Mouse (Mus musculus) lung, embryonic 14.5 days (tissue): Measurements from ENCODE around the gene Tox2. TPM values are rescaled to one million over a fixed set of nuclear protein-coding genes. Genes with fewer than 3 reads are reported as not detected.

Source experiments
- ATAC-seq: fragments of 200-750 bp; cut with Nextera tagmentation; 2 replicates; pipeline ENCODE4 v1.8.0; 2017; ENCODE audit warnings: mild to moderate bottlenecking, moderate TSS enrichment, moderate library complexity; ENCODE audit not compliant: insufficient read depth
- DNase-seq: peaks from one replicate; pipeline ENCODE4 v3.0.0-alpha.2; 2015
- H3K27ac ChIP-seq: fragments of 300-500 bp; sonication (generic); 2 replicates; pipeline ENCODE4 v1.5.1; 2014; ENCODE audit warnings: low read depth, mild to moderate bottlenecking, moderate library complexity
- H3K27me3 ChIP-seq: fragments of 300-500 bp; sonication (generic); 2 replicates; pipeline ENCODE4 v1.6.1; 2014; ENCODE audit warnings: low read length, control low read depth; ENCODE audit not compliant: insufficient read depth
- H3K36me3 ChIP-seq: fragments of 300-500 bp; sonication (generic); 2 replicates; pipeline ENCODE4 v1.6.1; 2014; ENCODE audit warnings: control low read depth; ENCODE audit not compliant: insufficient read depth
- H3K4me1 ChIP-seq: fragments of 300-500 bp; sonication (generic); 2 replicates; pipeline ENCODE4 v1.6.1; 2014; ENCODE audit warnings: antibody characterized with exemption, control low read depth; ENCODE audit not compliant: insufficient read depth
- H3K4me2 ChIP-seq: fragments of 300-500 bp; sonication (generic); 2 replicates; pipeline ENCODE4 v1.6.1; 2014; ENCODE audit warnings: mild to moderate bottlenecking
- H3K4me3 ChIP-seq: fragments of 300-500 bp; sonication (generic); 2 replicates; pipeline ENCODE4 v1.5.1; 2014; ENCODE audit warnings: low read depth, low read length
- H3K9ac ChIP-seq: fragments of 300-500 bp; sonication (generic); 2 replicates; pipeline ENCODE4 v1.6.1; 2014
- H3K9me3 ChIP-seq: fragments of 300-500 bp; sonication (generic); 2 replicates; pipeline ENCODE4 v1.6.1; 2016; ENCODE audit warnings: low read depth, low read length, control low read depth
- CTCF ChIP-seq: IDR thresholded peaks from 2 replicates; pipeline ENCODE4 v1.5.1; 2016; ENCODE audit warnings: antibody characterized with exemption, low read depth
- WGBS: fragments of 180-500 bp; shearing (Covaris S2); extraction: QIAGEN DNeasy Blood & Tissue Kit; methylation state at CpG from one replicate; pipeline ENCODE4 v1.1.7; 2014; 5-methylcytosine and 5-hydroxymethylcytosine counted together
- polyA plus RNA-seq: library from polyadenylated mRNA; unstranded; fragments of >200 nt; fragmentation: Nextera tagmentation; extraction: Ambion mirVana; gene quantifications from 2 replicates; pipeline ENCODE4 v1.2.1, GENCODE M21; 2014

Gene Tox2
- polyA plus RNA-seq, 1 experiment from 2014 or later, result 4.3 TPM

DNA sequence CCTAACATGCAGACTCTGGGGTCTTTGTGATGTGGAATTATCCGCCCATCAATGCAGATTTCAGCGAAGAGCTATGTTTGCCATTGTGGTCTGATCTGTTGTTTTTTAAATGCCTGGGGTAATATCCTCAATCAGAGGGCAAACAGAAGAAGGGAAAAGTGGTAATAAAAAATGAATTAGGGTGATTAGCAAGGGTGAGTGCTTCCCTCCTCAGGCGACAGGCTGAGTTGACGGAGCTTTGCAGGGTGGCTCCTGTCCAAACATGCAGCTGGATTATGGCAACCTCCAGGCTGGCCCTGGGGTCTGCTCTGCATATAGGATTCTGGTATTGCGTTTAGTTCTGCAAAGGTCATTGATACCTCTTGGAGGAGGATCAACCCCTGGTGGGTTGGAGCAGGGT is 16.5 kb downstream of the Tox2 start:
- TF ChIP-seq CTCF, result no peak
- H3K27ac ChIP-seq, result no peak overlapping the region
- DNase-seq, result peak; percentile 41
- H3K36me3 ChIP-seq, result no peaks in the 10 kb centered on the region
- no peak for ATAC-seq
- no peak overlapping the region for H3K9ac ChIP-seq
- H3K27me3 ChIP-seq, result no peaks in the 10 kb centered on the region
- no peaks in the 10 kb centered on the region for H3K4me1 ChIP-seq
- 63% methylated on average over 5 of the region's 5 CpGs for WGBS
- H3K4me3 ChIP-seq, result no peak overlapping the region
- H3K4me2 ChIP-seq, result no peak overlapping the region
- no peaks in the 10 kb centered on the region for H3K9me3 ChIP-seq

DNA sequence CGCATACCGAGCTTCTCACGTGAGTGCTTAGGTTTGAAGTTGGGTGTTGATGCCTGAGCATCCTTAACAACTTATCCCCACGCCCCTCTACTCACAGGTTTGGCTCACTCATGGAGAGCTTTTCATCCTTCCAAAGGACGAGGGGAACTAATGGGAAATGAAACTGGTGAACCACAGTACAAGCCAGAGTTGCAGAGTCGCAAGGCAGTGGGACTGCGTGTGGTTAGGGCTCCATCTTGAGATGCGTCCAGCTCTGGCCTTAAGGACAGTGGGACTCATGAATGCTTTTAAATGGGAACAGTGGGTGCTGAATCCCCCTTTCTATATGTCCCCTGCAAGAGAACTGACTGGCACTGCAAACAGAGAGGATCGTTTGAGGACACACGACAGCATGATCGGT is 17.8 kb downstream of the Tox2 start:
- Histone ChIP-seq H3K27me3 (no peaks in the 10 kb centered on the region), H3K4me2 (no peak overlapping the region)

DNA sequence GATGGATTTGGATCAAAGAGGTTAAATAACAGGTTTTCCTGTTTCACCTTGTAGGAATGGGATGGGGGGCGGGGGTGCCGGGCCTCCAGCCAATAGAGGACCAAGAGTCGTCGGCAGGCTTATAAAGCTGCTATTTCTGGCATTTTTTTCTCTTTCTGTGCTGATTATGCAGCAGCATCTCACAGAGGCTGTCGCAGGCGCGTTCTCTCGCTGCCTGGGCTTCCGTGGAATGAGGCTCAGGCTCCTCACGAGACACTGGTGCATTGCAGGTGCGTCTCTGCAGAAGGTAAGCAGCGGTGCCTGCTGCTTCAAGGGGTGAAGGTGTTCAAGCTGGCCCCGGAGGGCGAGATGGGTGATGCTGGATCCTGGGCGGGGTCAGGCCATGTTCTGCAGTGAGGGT is 22.4 kb downstream of the Tox2 start:
- ATAC-seq, result no peak
- no peak overlapping the region for H3K4me2 ChIP-seq
- 70% methylated on average over 15 of the region's 15 CpGs for WGBS
- TF ChIP-seq CTCF, result no peak
- H3K4me1 ChIP-seq, result no peaks in the 10 kb centered on the region
- no peak for DNase-seq
- no peak overlapping the region for H3K9ac ChIP-seq
- H3K27ac ChIP-seq, result no peak overlapping the region
- no peaks in the 10 kb centered on the region for H3K36me3 ChIP-seq
- no peaks in the 10 kb centered on the region for H3K9me3 ChIP-seq
- H3K4me3 ChIP-seq, result no peak overlapping the region
- H3K27me3 ChIP-seq, result no peaks in the 10 kb centered on the region

More for the DNA sequence above, 17.8 kb downstream of the Tox2 start:
- no peak for TF ChIP-seq CTCF
- Histone ChIP-seq H3K9ac (no peak overlapping the region), H3K4me1 (no peaks in the 10 kb centered on the region), H3K4me3 (no peak overlapping the region), H3K27ac (no peak overlapping the region), H3K9me3 (no peaks in the 10 kb centered on the region), H3K36me3 (no peaks in the 10 kb centered on the region)
- DNase-seq (no peak), ATAC-seq (no peak)
- 87% methylated on average over 11 of the region's 11 CpGs for WGBS

DNA sequence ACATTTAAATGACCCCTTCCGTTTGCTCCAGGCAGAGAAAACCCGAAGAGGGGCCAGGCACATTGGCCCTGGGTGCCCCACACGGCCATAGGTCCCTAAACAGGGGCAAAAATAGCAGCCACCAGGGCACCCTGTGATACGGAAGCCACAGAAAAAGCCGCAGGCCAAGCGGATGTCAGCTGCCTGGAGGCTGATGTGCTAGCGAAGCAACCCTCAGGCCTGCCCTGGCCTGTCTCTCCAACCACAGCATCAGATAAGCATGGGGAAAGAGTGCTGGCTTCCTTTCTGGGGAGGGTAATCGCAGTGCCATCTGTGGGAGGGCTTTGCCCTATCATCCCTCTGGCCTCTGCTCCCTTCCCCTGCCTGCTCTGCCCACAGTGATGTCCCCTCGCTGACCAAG is 26.1 kb downstream of the Tox2 start:
- no peak for ATAC-seq
- 68% methylated on average over 9 of the region's 9 CpGs for WGBS
- Histone ChIP-seq H3K9ac (no peak overlapping the region), H3K4me1 (no peaks in the 10 kb centered on the region), H3K4me3 (no peak overlapping the region), H3K36me3 (no peaks in the 10 kb centered on the region), H3K4me2 (no peak overlapping the region), H3K27me3 (no peaks in the 10 kb centered on the region), H3K27ac (no peak overlapping the region), H3K9me3 (no peaks in the 10 kb centered on the region)
- no peak for TF ChIP-seq CTCF
- DNase-seq, result no peak

DNA sequence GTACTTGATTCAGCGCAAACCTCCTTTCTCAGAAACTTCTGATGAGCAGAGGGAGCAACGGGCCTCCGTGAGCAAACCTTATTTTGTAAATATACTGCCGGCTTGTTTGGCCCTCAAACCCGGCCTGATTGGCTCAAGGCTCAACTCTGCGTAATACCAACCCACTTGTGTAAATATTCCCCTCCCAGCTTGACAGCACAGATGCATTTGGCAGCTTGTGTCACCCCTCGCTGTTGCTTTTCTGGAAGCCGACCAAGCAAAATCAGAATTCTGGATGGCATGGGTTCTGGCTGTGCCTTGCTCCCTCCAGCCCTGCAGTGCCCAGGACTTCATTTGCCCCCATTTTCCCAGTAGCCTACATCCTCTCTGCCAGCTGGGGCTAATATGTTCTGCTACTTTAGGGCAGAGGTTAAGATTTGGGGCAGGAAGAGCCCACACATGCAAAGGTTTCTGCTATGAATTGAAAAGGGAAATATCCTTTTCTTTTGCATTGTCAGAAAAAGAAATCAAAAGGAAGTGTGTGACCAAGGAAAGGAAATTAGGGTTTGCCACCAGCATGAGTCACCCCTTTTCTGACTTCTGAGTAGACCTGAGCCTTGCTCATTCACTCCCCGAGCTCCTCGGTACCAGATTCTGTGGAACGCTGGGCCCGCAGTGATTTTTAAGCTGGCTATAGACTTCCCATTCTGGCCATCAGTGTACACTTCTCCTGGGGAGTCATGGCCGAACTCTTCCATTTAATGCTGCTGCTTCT is 29.0 kb downstream of the Tox2 start:
- WGBS, result 44% methylated on average over 13 of the region's 13 CpGs
- TF ChIP-seq CTCF, result no peak
- Histone ChIP-seq H3K9me3 (no peaks in the 10 kb centered on the region), H3K9ac (no peak overlapping the region), H3K4me1 (no peaks in the 10 kb centered on the region), H3K4me3 (no peak overlapping the region), H3K27me3 (no peaks in the 10 kb centered on the region), H3K36me3 (no peaks in the 10 kb centered on the region), H3K27ac (no peak overlapping the region), H3K4me2 (no peak overlapping the region)
- ATAC-seq (peak; percentile 31; the same call in 1 of the 2 replicates), DNase-seq (peak; percentile 61)

DNA sequence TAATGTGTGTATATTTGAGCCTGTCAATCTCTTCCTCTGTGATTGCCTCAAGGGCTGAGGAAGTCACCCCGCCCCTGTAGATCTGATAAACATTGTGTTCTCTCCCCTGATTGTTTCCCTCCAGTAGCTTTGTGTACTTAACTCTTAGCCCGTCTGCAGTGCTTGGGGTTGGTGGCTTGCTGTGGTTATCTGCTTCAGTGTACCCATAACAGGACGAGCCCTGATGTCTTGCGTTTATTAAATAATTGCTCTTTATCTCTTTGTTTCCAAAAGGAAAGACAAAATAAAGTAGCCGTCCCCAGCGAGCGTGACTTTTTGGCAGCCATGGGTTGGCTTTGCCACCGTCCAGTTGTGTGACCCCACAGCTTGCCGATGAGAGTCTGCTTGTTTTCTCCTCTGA is 30.7 kb downstream of the Tox2 start:
- no peak for TF ChIP-seq CTCF
- ATAC-seq (no peak), DNase-seq (no peak)
- Histone ChIP-seq H3K9ac (no peak overlapping the region), H3K4me3 (no peak overlapping the region), H3K36me3 (no peaks in the 10 kb centered on the region), H3K9me3 (no peaks in the 10 kb centered on the region), H3K4me1 (no peaks in the 10 kb centered on the region), H3K27ac (no peak overlapping the region), H3K27me3 (no peaks in the 10 kb centered on the region), H3K4me2 (no peak overlapping the region)
- WGBS, result 28% methylated on average over 9 of the region's 9 CpGs

DNA sequence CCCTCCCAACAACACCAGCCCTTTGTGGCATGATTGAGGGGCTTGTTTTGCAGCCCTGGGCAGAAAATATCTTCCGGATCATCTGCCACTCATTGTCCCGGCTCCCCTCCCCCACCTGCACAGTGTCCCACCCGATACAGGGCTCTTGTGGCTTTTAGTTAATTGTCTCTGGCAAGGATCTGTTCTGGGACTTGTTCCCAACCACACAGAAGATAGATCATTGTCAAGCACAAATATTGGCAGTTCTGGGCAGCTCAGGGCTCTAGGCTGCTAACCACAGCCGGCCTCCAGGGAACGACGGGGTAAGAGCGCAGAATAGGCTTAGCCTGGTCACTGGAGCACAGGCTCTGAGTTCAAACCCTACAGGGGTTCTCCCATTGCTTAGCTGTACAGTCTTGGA is 33.1 kb downstream of the Tox2 start:
- Histone ChIP-seq H3K27ac (no peak overlapping the region), H3K9me3 (no peaks in the 10 kb centered on the region), H3K4me1 (no peaks in the 10 kb centered on the region), H3K27me3 (no peaks in the 10 kb centered on the region), H3K4me2 (no peak overlapping the region), H3K36me3 (no peaks in the 10 kb centered on the region), H3K4me3 (no peak overlapping the region), H3K9ac (no peak overlapping the region)
- ATAC-seq (peak; percentile 69; the same call in 1 of the 2 replicates), DNase-seq (peak; percentile 77)
- TF ChIP-seq CTCF, result no peak
- 32% methylated on average over 7 of the region's 7 CpGs for WGBS
